Mouse (Mus musculus) megakaryocyte, embryonic 14.5 days (primary cell): Measurements from ENCODE around the gene Akap13. TPM values are rescaled to one million over a fixed set of nuclear protein-coding genes. Genes with fewer than 3 reads are reported as not detected.
"Not testable (repeated sequence)": the region's sequence is repeated elsewhere in the genome, so short reads cannot be mapped to it uniquely, and the experiment has no call there.

Experiments used
- H3K27me3 ChIP-seq: replicated peaks from 2 replicates; pipeline ENCODE3; 2012; ENCODE audit warnings: inconsistent platforms
- H3K36me3 ChIP-seq: replicated peaks from 2 replicates; pipeline ENCODE3; 2012; ENCODE audit warnings: low read length, inconsistent platforms, mixed read lengths
- H3K4me1 ChIP-seq: 2 replicates; pipeline ENCODE4 v1.6.1; 2012; ENCODE audit warnings: inconsistent platforms
- H3K4me3 ChIP-seq: replicated peaks from 2 replicates; pipeline ENCODE3; 2012; ENCODE audit warnings: moderate library complexity, mild to moderate bottlenecking, inconsistent platforms
- H3K9me3 ChIP-seq: 2 replicates; pipeline ENCODE4 v1.6.1; 2012; ENCODE audit warnings: inconsistent platforms
- FLI1 ChIP-seq: IDR thresholded peaks from 2 replicates; pipeline ENCODE4 v1.6.1; 2012; ENCODE audit warnings: low read length, inconsistent platforms, mixed read lengths
- GATA1 ChIP-seq: IDR thresholded peaks from 3 replicates; pipeline ENCODE4 v1.6.1; 2012; ENCODE audit warnings: mixed read lengths, low read length, inconsistent platforms, borderline replicate concordance
- polyA plus RNA-seq: library from polyadenylated mRNA; stranded (reverse); fragments of >175 nt; gene quantifications from 2 replicates; pipeline ENCODE4 v1.2.3, GENCODE M21; 2012; ENCODE audit warnings: low replicate concordance; ENCODE audit not compliant: insufficient read depth

The Akap13 gene
- polyA plus RNA-seq, 1 experiment: 9.5 TPM

- TF ChIP-seq FLI1 (no peak), GATA1 (no peak)
- Histone ChIP-seq H3K36me3 (peaks cover 97% of the 10 kb centered on the region), H3K4me1 (peaks cover 82% of the 10 kb centered on the region)
Observed at GRCm38 (mm10) chr7:75750581-75750980, 295.2 kb downstream of the Akap13 start.

GRCm38 (mm10) chr7:75751161-75751803 lies 295.9 kb downstream of the Akap13 start:
- Histone ChIP-seq H3K4me3 (peak overlapping the region; percentile 67), H3K9me3 (no peaks in the 10 kb centered on the region), H3K36me3 (peaks cover 100% of the 10 kb centered on the region), H3K27me3 (no peaks in the 10 kb centered on the region), H3K4me1 (peaks cover 89% of the 10 kb centered on the region)
- TF ChIP-seq GATA1 (no peak), FLI1 (no peak)

More at GRCm38 (mm10) chr7:75750581-75750980, 295.2 kb downstream of the Akap13 start:
- H3K4me3 ChIP-seq: peak overlapping the region; percentile 25
- H3K9me3 ChIP-seq: no peaks in the 10 kb centered on the region
- H3K27me3 ChIP-seq: no peaks in the 10 kb centered on the region

GRCm38 (mm10) chr7:75752442-75753191 lies 297.3 kb downstream of the Akap13 start:
- Histone ChIP-seq H3K27me3 (no peaks in the 10 kb centered on the region), H3K36me3 (peaks cover 88% of the 10 kb centered on the region), H3K4me3 (no peak overlapping the region), H3K9me3 (no peaks in the 10 kb centered on the region), H3K4me1 (peaks cover 87% of the 10 kb centered on the region)
- TF ChIP-seq GATA1 (no peak), FLI1 (no peak)

GRCm38 (mm10) chr7:75753192-75753783 lies 298.0 kb downstream of the Akap13 start:
- H3K4me3 ChIP-seq: no peak overlapping the region
- no peaks in the 10 kb centered on the region for H3K27me3 ChIP-seq
- TF ChIP-seq GATA1: no peak
- no peak for TF ChIP-seq FLI1
- H3K36me3 ChIP-seq: peaks cover 84% of the 10 kb centered on the region
- peaks cover 82% of the 10 kb centered on the region for H3K4me1 ChIP-seq
- H3K9me3 ChIP-seq: no peaks in the 10 kb centered on the region

GRCm38 (mm10) chr7:75754587-75755499 lies 299.5 kb downstream of the Akap13 start:
- peaks cover 75% of the 10 kb centered on the region for H3K4me1 ChIP-seq
- peaks cover 77% of the 10 kb centered on the region for H3K36me3 ChIP-seq
- peak overlapping the region; percentile 54 for H3K4me3 ChIP-seq
- no peaks in the 10 kb centered on the region for H3K9me3 ChIP-seq
- H3K27me3 ChIP-seq: no peaks in the 10 kb centered on the region
- TF ChIP-seq GATA1 (no peak), FLI1 (no peak)

- TF ChIP-seq GATA1 (no peak), FLI1 (no peak)
- Histone ChIP-seq H3K4me3 (no peak overlapping the region), H3K27me3 (no peaks in the 10 kb centered on the region), H3K36me3 (peaks cover 72% of the 10 kb centered on the region), H3K4me1 (peaks cover 75% of the 10 kb centered on the region), H3K9me3 (no peaks in the 10 kb centered on the region)
Observed at GRCm38 (mm10) chr7:75755861-75756449, 300.6 kb downstream of the Akap13 start.

GRCm38 (mm10) chr7:75759992-75760514 lies 304.7 kb downstream of the Akap13 start:
- Histone ChIP-seq H3K36me3 (peaks cover 31% of the 10 kb centered on the region), H3K4me1 (peaks cover 75% of the 10 kb centered on the region), H3K9me3 (no peaks in the 10 kb centered on the region), H3K27me3 (no peaks in the 10 kb centered on the region), H3K4me3 (no peak overlapping the region)
- TF ChIP-seq FLI1 (no peak), GATA1 (no peak)

GRCm38 (mm10) chr7:75760661-75761319 lies 305.5 kb downstream of the Akap13 start:
- not testable (repeated sequence) for H3K27me3 ChIP-seq, H3K9me3 ChIP-seq, H3K4me3 ChIP-seq
- Histone ChIP-seq H3K4me1 (peaks cover 67% of the 10 kb centered on the region), H3K36me3 (peaks cover 24% of the 10 kb centered on the region)

- Histone ChIP-seq H3K4me1 (peaks cover 67% of the 10 kb centered on the region), H3K36me3 (peaks cover 18% of the 10 kb centered on the region)
- H3K27me3 ChIP-seq, H3K4me3 ChIP-seq, H3K9me3 ChIP-seq: not testable (repeated sequence)
Observed at GRCm38 (mm10) chr7:75762225-75762624, 306.9 kb downstream of the Akap13 start.

- not testable (repeated sequence) for H3K4me3 ChIP-seq, H3K27me3 ChIP-seq, H3K9me3 ChIP-seq
- Histone ChIP-seq H3K4me1 (peaks cover 78% of the 10 kb centered on the region), H3K36me3 (peaks cover 44% of the 10 kb centered on the region)
Observed at GRCm38 (mm10) chr7:75767080-75767769, 311.9 kb downstream of the Akap13 start.
